Mouse (Mus musculus) stomach, embryonic 15.5 days (tissue): Measurements from ENCODE around the gene Krtap24-1. TPM values are rescaled to one million over a fixed set of nuclear protein-coding genes. Genes with fewer than 3 reads are reported as not detected.

Source experiments
- ATAC-seq: fragments of 200-750 bp; cut with Nextera tagmentation; 2 replicates; pipeline ENCODE4 v1.8.0; 2017; ENCODE audit warnings: low read depth, moderate number of reproducible peaks, moderate TSS enrichment; ENCODE audit not compliant: insufficient read depth, low FRiP score
- H3K27ac ChIP-seq: fragments of 300-500 bp; sonication (generic); 2 replicates; pipeline ENCODE4 v1.5.1; 2015; ENCODE audit warnings: mild to moderate bottlenecking, inconsistent platforms
- H3K27me3 ChIP-seq: fragments of 300-500 bp; sonication (generic); replicated peaks from 2 replicates; pipeline ENCODE4 v1.6.1; 2015; ENCODE audit warnings: inconsistent platforms
- H3K36me3 ChIP-seq: fragments of 300-500 bp; sonication (generic); 2 replicates; pipeline ENCODE4 v1.6.1; 2015; ENCODE audit warnings: inconsistent platforms
- H3K4me1 ChIP-seq: fragments of 300-500 bp; sonication (generic); 2 replicates; pipeline ENCODE4 v1.6.1; 2015; ENCODE audit warnings: inconsistent platforms
- H3K4me2 ChIP-seq: fragments of 300-500 bp; sonication (generic); 2 replicates; pipeline ENCODE4 v1.6.1; 2015; ENCODE audit warnings: mild to moderate bottlenecking, inconsistent platforms
- H3K4me3 ChIP-seq: fragments of 300-500 bp; sonication (generic); replicated peaks from 2 replicates; pipeline ENCODE4 v1.5.1; 2015; ENCODE audit warnings: inconsistent platforms
- H3K9ac ChIP-seq: fragments of 300-500 bp; sonication (generic); 2 replicates; pipeline ENCODE4 v1.6.1; 2015; ENCODE audit warnings: inconsistent platforms
- H3K9me3 ChIP-seq: fragments of 300-500 bp; sonication (generic); 2 replicates; pipeline ENCODE4 v1.6.1; 2016; ENCODE audit warnings: inconsistent platforms
- WGBS: fragments of 180-500 bp; shearing (Covaris S2); methylation state at CpG from one replicate; pipeline ENCODE4 v1.1.7; 2015; 5-methylcytosine and 5-hydroxymethylcytosine counted together
- polyA plus RNA-seq: library from polyadenylated mRNA; unstranded; fragments of >200 nt; fragmentation: Nextera tagmentation; extraction: Ambion mirVana; gene quantifications from 2 replicates; pipeline ENCODE4 v1.2.1, GENCODE M21; 2015

Gene Krtap24-1
- polyA plus RNA-seq, 1 experiment from 2014 or later = not detected

- WGBS = 29% methylated on average over 6 of the region's 6 CpGs
- no peaks in the 10 kb centered on the region for H3K4me1 ChIP-seq
- no peak overlapping the region for H3K9ac ChIP-seq
- no peaks in the 10 kb centered on the region for H3K9me3 ChIP-seq
- H3K27ac ChIP-seq = no peak overlapping the region
- ATAC-seq = no peak
- peak overlapping the region; percentile 17 for H3K4me3 ChIP-seq
- no peaks in the 10 kb centered on the region for H3K27me3 ChIP-seq
- H3K36me3 ChIP-seq = no peaks in the 10 kb centered on the region
- H3K4me2 ChIP-seq = peak overlapping the region; percentile 17
Observed at GRCm38 (mm10) chr16:88561617-88562164, 50.4 kb downstream of the Krtap24-1 start.

Other genes with a start within 250 kb of the Krtap24-1 start
- 0.22 TPM in 1 of 2 replicates, not detected in the other for gene Cldn17, start 105.3 kb downstream of the Krtap24-1 start, polyA plus RNA-seq
- 18.5 and 20.6 TPM in 2 replicates for gene Cldn8, start 49.1 kb downstream of the Krtap24-1 start, polyA plus RNA-seq
- not detected in 2 replicates for gene 2310079G19Rik, start 15.4 kb upstream of the Krtap24-1 start, polyA plus RNA-seq
- gene Krtap26-1, start 35.5 kb upstream of the Krtap24-1 start, polyA plus RNA-seq = not detected in 2 replicates
- not detected in 2 replicates for gene Krtap27-1, start 59.4 kb upstream of the Krtap24-1 start, polyA plus RNA-seq
- gene 2310061N02Rik, start 95.7 kb upstream of the Krtap24-1 start, polyA plus RNA-seq = not detected in 2 replicates
- not detected in 2 replicates for gene Krtap13-1, start 116.6 kb upstream of the Krtap24-1 start, polyA plus RNA-seq
- not detected in 2 replicates for gene Krtap13, start 139.4 kb upstream of the Krtap24-1 start, polyA plus RNA-seq
- not detected in 2 replicates for gene 2310034C09Rik, start 146.6 kb upstream of the Krtap24-1 start, polyA plus RNA-seq
- gene 2310057N15Rik, start 161.9 kb upstream of the Krtap24-1 start, polyA plus RNA-seq = not detected in 2 replicates
- not detected in 2 replicates for gene Gm5965, start 165.6 kb upstream of the Krtap24-1 start, polyA plus RNA-seq
- not detected in 2 replicates for gene Gm20741, start 199.9 kb upstream of the Krtap24-1 start, polyA plus RNA-seq
- not detected in 2 replicates for gene Krtap15, start 207.9 kb upstream of the Krtap24-1 start, polyA plus RNA-seq
- gene Krtap14, start 213.9 kb upstream of the Krtap24-1 start, polyA plus RNA-seq = not detected in 2 replicates